Mouse (Mus musculus) liver, embryonic 13.5 days (tissue): Measurements from ENCODE around the gene Ctnna3. TPM values are rescaled to one million over a fixed set of nuclear protein-coding genes. Genes with fewer than 3 reads are reported as not detected.

ENCODE experiments used
- ATAC-seq: fragments of 200-750 bp; cut with Nextera tagmentation; 2 replicates; pipeline ENCODE4 v1.8.0; 2017; ENCODE audit warnings: low read depth, mild to moderate bottlenecking, moderate number of reproducible peaks, moderate library complexity
- DNase-seq: peaks from one replicate; pipeline ENCODE4 v3.0.0; 2022
- H3K27ac ChIP-seq: fragments of 300-500 bp; sonication (generic); 2 replicates; pipeline ENCODE4 v1.5.1; 2015; ENCODE audit warnings: moderate library complexity, mild to moderate bottlenecking, inconsistent platforms
- H3K27me3 ChIP-seq: fragments of 300-500 bp; sonication (generic); 2 replicates; pipeline ENCODE4 v1.6.1; 2015; ENCODE audit warnings: mild to moderate bottlenecking, inconsistent platforms
- H3K36me3 ChIP-seq: fragments of 300-500 bp; sonication (generic); 2 replicates; pipeline ENCODE4 v1.6.1; 2015; ENCODE audit warnings: mild to moderate bottlenecking, inconsistent platforms
- H3K4me1 ChIP-seq: fragments of 300-500 bp; sonication (generic); replicated peaks from 2 replicates; pipeline ENCODE4 v1.6.1; 2015; ENCODE audit warnings: inconsistent platforms
- H3K4me2 ChIP-seq: fragments of 300-500 bp; sonication (generic); 2 replicates; pipeline ENCODE4 v1.6.1; 2015; ENCODE audit warnings: inconsistent platforms, mild to moderate bottlenecking, moderate library complexity
- H3K4me3 ChIP-seq: fragments of 300-500 bp; sonication (generic); replicated peaks from 2 replicates; pipeline ENCODE4 v1.5.1; 2015; ENCODE audit warnings: mild to moderate bottlenecking, inconsistent platforms
- H3K9ac ChIP-seq: fragments of 300-500 bp; sonication (generic); 2 replicates; pipeline ENCODE4 v1.6.1; 2015; ENCODE audit warnings: mild to moderate bottlenecking, inconsistent platforms
- H3K9me3 ChIP-seq: fragments of 300-500 bp; sonication (generic); replicated peaks from 2 replicates; pipeline ENCODE4 v1.6.1; 2016; ENCODE audit warnings: inconsistent platforms
- WGBS: fragments of 180-500 bp; shearing (Covaris S2); methylation state at CpG from one replicate; pipeline ENCODE4 v1.1.7; 2015; ENCODE audit not compliant: insufficient replicate concordance; 5-methylcytosine and 5-hydroxymethylcytosine counted together
- polyA plus RNA-seq: library from polyadenylated mRNA; unstranded; fragments of >200 nt; fragmentation: Nextera tagmentation; extraction: Ambion mirVana; gene quantifications from 2 replicates; pipeline ENCODE4 v1.2.1, GENCODE M21; 2015

Gene Ctnna3
- polyA plus RNA-seq, 1 experiment from 2014 or later = 0.05 TPM

DNA sequence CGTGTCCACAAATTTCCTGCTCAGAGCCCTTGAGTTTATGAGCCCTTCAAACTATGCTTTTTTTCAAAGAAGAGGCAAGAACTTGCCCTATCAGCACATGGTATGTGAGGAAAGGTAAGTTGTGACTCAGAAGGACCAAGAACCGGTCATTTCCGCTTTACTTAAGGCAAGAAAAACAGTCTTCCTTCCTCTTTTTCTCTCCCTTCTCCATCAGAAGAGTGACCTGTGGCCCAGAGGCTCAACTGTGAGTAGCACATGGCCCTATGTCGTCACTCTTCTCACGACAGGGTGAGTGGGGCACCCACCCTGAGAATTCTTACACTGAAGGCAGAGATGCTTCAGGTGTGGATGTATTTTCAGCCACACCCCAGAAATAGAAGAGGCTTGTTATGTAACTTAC lies 208.1 kb downstream of the Ctnna3 start:
- H3K27ac ChIP-seq = no peak overlapping the region
- 33% methylated on average over 5 of the region's 5 CpGs for WGBS
- no peak overlapping the region for H3K4me3 ChIP-seq
- H3K4me2 ChIP-seq = no peak overlapping the region
- H3K9ac ChIP-seq = no peak overlapping the region
- DNase-seq = no peak
- no peaks in the 10 kb centered on the region for H3K9me3 ChIP-seq
- H3K4me1 ChIP-seq = no peaks in the 10 kb centered on the region
- no peaks in the 10 kb centered on the region for H3K27me3 ChIP-seq
- ATAC-seq = no peak
- no peaks in the 10 kb centered on the region for H3K36me3 ChIP-seq

DNA sequence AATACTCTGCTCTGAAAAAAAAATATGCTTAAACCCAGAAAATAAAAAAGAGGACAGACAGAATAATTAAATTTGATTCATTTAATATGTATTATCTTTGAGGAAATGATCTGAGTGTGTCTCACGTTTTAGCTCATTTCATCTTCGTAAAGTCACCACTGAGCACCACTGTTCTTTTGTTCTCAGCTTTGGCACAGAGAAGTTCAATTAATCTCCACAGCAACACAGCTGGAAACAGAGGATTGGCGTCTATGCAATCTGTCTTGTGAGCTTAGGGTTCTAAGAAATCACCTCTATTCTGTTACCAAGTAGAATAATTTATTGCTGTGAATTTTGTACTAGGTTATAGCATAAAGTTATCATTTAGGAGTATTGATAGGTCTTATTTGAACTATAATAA lies 217.4 kb downstream of the Ctnna3 start:
- H3K36me3 ChIP-seq = no peaks in the 10 kb centered on the region
- WGBS = 52% methylated on average over 3 of the region's 3 CpGs
- H3K9me3 ChIP-seq = no peaks in the 10 kb centered on the region
- ATAC-seq (no peak), DNase-seq (no peak)
- H3K27ac ChIP-seq = no peak overlapping the region
- no peaks in the 10 kb centered on the region for H3K4me1 ChIP-seq
- no peak overlapping the region for H3K4me2 ChIP-seq
- H3K9ac ChIP-seq = no peak overlapping the region
- no peaks in the 10 kb centered on the region for H3K27me3 ChIP-seq
- no peak overlapping the region for H3K4me3 ChIP-seq

DNA sequence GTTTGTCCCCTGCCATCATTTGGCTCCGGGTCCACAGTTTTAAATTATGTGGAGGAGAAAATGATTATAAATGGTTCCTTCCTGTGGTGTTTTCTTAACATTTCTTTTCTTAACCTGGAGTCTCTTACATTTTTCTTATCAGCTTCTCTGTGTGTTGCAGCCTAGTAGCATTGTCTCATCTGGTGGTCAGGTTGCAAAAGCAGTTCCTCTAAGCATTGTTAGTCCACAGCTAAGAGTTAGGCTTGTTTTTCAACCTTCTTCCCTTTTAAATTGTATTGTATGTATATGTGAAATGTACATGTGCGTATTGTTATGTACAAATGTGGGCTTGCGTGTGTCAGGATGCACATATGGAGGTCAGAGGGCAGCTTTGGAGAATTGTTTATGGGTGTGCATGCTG lies 220.4 kb downstream of the Ctnna3 start:
- 58% methylated on average over 3 of the region's 3 CpGs for WGBS
- H3K9ac ChIP-seq = no peak overlapping the region
- H3K4me1 ChIP-seq = no peaks in the 10 kb centered on the region
- H3K27ac ChIP-seq = no peak overlapping the region
- H3K4me2 ChIP-seq = no peak overlapping the region
- H3K4me3 ChIP-seq = no peak overlapping the region
- no peaks in the 10 kb centered on the region for H3K36me3 ChIP-seq
- ATAC-seq = no peak
- H3K9me3 ChIP-seq = no peaks in the 10 kb centered on the region
- no peak for DNase-seq
- no peaks in the 10 kb centered on the region for H3K27me3 ChIP-seq

DNA sequence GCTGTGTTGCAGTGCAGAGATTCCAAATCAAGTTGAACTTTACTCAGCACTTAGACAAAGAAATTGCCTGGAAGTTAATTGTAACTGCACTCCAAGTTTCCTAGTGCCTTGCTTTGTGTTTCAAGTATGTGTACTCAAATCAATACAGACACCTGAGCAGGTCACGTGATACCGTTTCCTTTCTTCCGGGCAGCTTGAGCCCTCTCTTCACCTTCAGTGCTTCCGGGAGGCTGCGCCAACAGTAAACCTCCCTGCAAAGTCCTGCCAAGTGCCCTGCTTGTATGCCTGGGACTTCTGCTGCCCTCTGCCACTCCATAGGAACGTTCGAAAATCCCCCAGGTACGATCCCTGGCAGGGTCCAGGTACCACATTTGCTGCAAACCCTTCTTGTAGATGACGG lies 223.0 kb downstream of the Ctnna3 start:
- DNase-seq (no peak), ATAC-seq (no peak)
- Histone ChIP-seq H3K4me3 (no peak overlapping the region), H3K36me3 (no peaks in the 10 kb centered on the region), H3K9me3 (no peaks in the 10 kb centered on the region), H3K4me1 (no peaks in the 10 kb centered on the region), H3K27ac (no peak overlapping the region), H3K4me2 (no peak overlapping the region), H3K27me3 (no peaks in the 10 kb centered on the region), H3K9ac (no peak overlapping the region)
- WGBS = 78% methylated on average over 9 of the region's 9 CpGs

DNA sequence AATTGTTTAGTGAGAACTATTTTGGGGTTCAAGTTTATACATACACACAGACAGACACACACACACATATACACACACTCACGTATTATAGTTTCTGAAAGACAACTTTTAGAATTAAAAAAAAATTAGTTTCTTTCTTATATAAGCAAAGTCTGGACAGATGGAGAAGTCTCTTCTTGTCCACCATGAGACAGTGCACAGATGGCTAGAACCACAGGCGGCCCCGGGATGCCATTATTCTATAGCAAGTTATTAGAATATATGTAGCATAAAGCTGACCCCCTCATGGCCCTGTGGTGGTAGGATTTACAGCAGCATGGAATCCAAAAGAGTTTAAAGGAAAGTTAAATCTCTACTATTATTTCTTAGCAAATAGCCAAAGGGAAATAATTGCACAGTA lies 223.7 kb downstream of the Ctnna3 start:
- no peaks in the 10 kb centered on the region for H3K27me3 ChIP-seq

DNA sequence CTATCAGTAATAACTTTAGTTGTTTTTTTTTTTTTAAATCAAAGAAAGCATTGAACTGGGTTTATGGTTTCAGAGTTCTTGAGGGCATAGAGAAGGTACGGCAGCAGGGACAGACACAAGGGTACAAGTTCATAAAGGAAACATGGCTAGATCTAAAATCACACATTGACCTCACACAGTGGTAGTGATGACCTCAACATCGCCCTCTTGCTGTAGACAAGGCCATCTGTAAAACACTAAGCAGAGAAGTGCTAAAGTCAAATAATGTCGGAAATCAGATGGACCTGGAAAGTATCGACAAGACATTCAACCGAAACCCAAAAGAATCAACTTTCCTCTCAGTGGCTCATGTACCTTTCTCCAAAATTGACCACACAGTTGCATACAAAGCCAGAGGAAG lies 224.7 kb downstream of the Ctnna3 start:
- H3K4me1 ChIP-seq = no peaks in the 10 kb centered on the region
- 68% methylated on average over 5 of the region's 5 CpGs for WGBS
- no peak for ATAC-seq

More for the DNA sequence above, 223.7 kb downstream of the Ctnna3 start:
- Histone ChIP-seq H3K9me3 (no peaks in the 10 kb centered on the region), H3K27ac (no peak overlapping the region), H3K4me3 (no peak overlapping the region), H3K9ac (no peak overlapping the region), H3K4me2 (no peak overlapping the region), H3K4me1 (no peaks in the 10 kb centered on the region), H3K36me3 (no peaks in the 10 kb centered on the region)
- DNase-seq (no peak), ATAC-seq (no peak)
- WGBS = 74% methylated on average over 3 of the region's 3 CpGs

GRCm38 (mm10) chr10:63676343-63676742 lies 246.4 kb downstream of the Ctnna3 start:
- Histone ChIP-seq H3K27ac (no peak overlapping the region), H3K27me3 (no peaks in the 10 kb centered on the region), H3K9me3 (no peaks in the 10 kb centered on the region), H3K4me2 (no peak overlapping the region), H3K9ac (no peak overlapping the region), H3K4me3 (no peak overlapping the region), H3K4me1 (no peaks in the 10 kb centered on the region), H3K36me3 (no peaks in the 10 kb centered on the region)
- ATAC-seq (no peak), DNase-seq (no peak)
- WGBS = 75% methylated on average over 6 of the region's 6 CpGs

More for the DNA sequence above, 224.7 kb downstream of the Ctnna3 start:
- DNase-seq = no peak
- no peaks in the 10 kb centered on the region for H3K27me3 ChIP-seq
- no peak overlapping the region for H3K4me3 ChIP-seq
- H3K9ac ChIP-seq = no peak overlapping the region
- H3K36me3 ChIP-seq = no peaks in the 10 kb centered on the region
- H3K9me3 ChIP-seq = no peaks in the 10 kb centered on the region
- no peak overlapping the region for H3K4me2 ChIP-seq
- no peak overlapping the region for H3K27ac ChIP-seq

- Histone ChIP-seq H3K4me1 (no peaks in the 10 kb centered on the region), H3K27ac (no peak overlapping the region), H3K27me3 (0 out of 2 replicates have a peak, but pooled peaks cover 1% of the 10 kb centered on the region), H3K4me3 (no peak overlapping the region), H3K9ac (no peak overlapping the region), H3K9me3 (no peaks in the 10 kb centered on the region), H3K4me2 (no peak overlapping the region), H3K36me3 (no peaks in the 10 kb centered on the region)
- WGBS = 49% methylated on average over 3 of the region's 3 CpGs
- ATAC-seq = peak; percentile 73
- DNase-seq = peak; percentile 7
Observed at GRCm38 (mm10) chr10:63689233-63689632, 259.3 kb downstream of the Ctnna3 start.

- WGBS = 36% methylated on average over 4 of the region's 4 CpGs
- no peaks in the 10 kb centered on the region for H3K4me1 ChIP-seq
- 0 out of 2 replicates have a peak, but pooled peaks cover 3% of the 10 kb centered on the region for H3K27me3 ChIP-seq
- no peak overlapping the region for H3K4me3 ChIP-seq
- H3K27ac ChIP-seq = no peak overlapping the region
- no peaks in the 10 kb centered on the region for H3K36me3 ChIP-seq
- ATAC-seq = no peak; the same call in 1 of the 2 replicates
- no peaks in the 10 kb centered on the region for H3K9me3 ChIP-seq
- DNase-seq = no peak
- H3K4me2 ChIP-seq = no peak overlapping the region
- no peak overlapping the region for H3K9ac ChIP-seq
Observed at GRCm38 (mm10) chr10:63689651-63690050, 259.8 kb downstream of the Ctnna3 start.

- Histone ChIP-seq H3K9me3 (no peaks in the 10 kb centered on the region), H3K4me1 (no peaks in the 10 kb centered on the region), H3K27ac (no peak overlapping the region), H3K27me3 (0 out of 2 replicates have a peak, but pooled peaks cover 3% of the 10 kb centered on the region), H3K4me2 (no peak overlapping the region), H3K4me3 (no peak overlapping the region), H3K36me3 (no peaks in the 10 kb centered on the region), H3K9ac (no peak overlapping the region)
- 31% methylated on average over 3 of the region's 3 CpGs for WGBS
- DNase-seq (no peak), ATAC-seq (no peak)
Observed at GRCm38 (mm10) chr10:63692039-63692438, 262.1 kb downstream of the Ctnna3 start.

DNA sequence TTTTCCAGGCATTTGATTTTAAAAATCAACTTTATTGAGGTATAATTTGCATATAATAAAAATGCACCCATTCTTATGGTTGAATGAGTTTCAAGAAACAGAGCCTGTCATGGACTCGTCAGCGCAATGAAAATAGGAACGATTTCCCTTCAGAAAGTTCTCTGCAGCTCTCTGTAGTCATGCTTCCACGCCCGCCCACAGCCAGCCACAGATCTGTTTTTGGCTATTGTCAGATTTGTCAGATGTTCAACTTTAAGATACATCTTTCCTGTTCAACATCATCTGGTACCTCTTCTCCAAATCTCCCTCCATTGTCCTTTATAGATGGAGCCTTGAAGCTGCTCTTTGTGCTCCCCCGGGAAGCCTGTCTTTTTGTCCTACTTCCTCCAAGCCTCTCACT lies 280.3 kb downstream of the Ctnna3 start:
- no peaks in the 10 kb centered on the region for H3K9me3 ChIP-seq
- no peaks in the 10 kb centered on the region for H3K27me3 ChIP-seq
- no peak overlapping the region for H3K9ac ChIP-seq
- no peaks in the 10 kb centered on the region for H3K4me1 ChIP-seq
- ATAC-seq = no peak
- no peak for DNase-seq
- 68% methylated on average over 6 of the region's 6 CpGs for WGBS
- H3K27ac ChIP-seq = no peak overlapping the region
- H3K4me3 ChIP-seq = no peak overlapping the region
- no peaks in the 10 kb centered on the region for H3K36me3 ChIP-seq
- no peak overlapping the region for H3K4me2 ChIP-seq

- WGBS = 44% methylated on average over 8 of the region's 8 CpGs
- H3K36me3 ChIP-seq = no peaks in the 10 kb centered on the region
- H3K4me1 ChIP-seq = no peaks in the 10 kb centered on the region
- no peak overlapping the region for H3K4me2 ChIP-seq
- DNase-seq = no peak
- no peaks in the 10 kb centered on the region for H3K9me3 ChIP-seq
- no peak overlapping the region for H3K9ac ChIP-seq
- H3K27ac ChIP-seq = no peak overlapping the region
- H3K4me3 ChIP-seq = no peak overlapping the region
- ATAC-seq = no peak
- H3K27me3 ChIP-seq = no peaks in the 10 kb centered on the region
Observed at GRCm38 (mm10) chr10:63712530-63712929, 282.6 kb downstream of the Ctnna3 start.
